Mouse (Mus musculus) adrenal gland, postnatal 25 days (tissue): Measurements from ENCODE around the gene Trim2. TPM values are rescaled to one million over a fixed set of nuclear protein-coding genes. Genes with fewer than 3 reads are reported as not detected.

Experiments
- DNase-seq: peaks from one replicate; pipeline ENCODE4 v3.0.0; 2021; ENCODE audit warnings: mixed read lengths
- total RNA-seq: library from RNA; stranded (reverse); gene quantifications from 2 replicates; pipeline ENCODE4 v1.2.3, GENCODE M21; 2021

The Trim2 gene
- total RNA-seq, 1 experiment from 2014 or later, result 83.1 TPM

DNA sequence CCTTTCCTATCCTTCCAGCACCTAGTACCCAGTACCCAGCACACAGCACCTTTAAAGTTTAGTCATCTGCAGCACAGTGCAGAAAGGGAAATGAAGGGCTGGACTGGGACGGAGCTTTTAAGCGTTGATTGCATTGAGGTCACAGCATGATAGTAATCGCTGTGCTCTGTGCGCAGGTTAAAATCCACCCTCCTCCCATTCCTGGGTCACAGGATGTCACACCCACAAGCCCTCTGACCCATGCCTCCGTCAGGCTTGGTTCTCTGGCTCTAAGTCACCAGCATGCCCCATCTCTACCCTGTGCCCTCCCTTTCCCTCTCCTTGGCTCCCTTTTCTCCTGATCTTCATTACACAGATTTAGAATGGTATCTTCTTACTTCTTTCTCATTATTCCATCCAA is 20.4 kb downstream of the Trim2 start:
- no peak for DNase-seq

DNA sequence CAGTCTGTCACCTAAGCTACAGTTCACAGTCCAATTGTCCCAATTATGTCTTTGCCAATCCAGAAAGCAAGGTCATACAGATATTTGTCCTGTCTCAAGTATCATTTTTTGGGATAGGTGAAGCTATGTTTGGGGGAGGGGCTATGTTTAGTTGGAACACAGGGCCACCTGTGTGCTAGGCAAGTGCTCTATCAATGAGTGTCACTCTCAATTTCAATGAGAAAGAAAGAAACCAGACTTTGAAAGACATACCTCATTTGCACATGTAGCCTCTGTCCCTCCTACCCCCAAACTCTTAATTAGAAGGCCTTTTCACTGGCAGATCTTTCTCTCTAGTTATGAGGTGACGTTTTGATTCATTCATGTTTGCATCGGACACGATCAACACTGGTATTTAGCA is 21.9 kb downstream of the Trim2 start:
- no peak for DNase-seq

DNA sequence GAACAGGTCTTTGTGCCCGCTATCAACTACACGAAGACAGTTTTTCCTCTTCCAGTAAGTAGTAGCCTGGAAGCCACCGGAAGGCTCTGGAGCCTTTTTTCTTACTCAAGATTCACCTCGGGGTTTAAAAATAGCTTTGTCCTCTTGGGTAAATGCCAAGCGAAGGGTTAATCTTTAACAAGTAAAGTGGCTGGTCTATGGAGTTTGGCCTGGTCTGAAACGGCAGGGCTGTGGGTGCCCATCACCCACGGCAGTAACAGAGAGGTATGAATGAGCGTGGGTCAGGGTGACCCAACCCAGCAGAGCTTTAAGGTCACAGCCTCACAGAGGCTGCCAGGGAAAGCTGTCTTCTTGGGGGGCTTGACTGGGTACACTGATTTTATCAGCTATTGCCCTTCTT is 23.2 kb downstream of the Trim2 start:
- no peak for DNase-seq

DNA sequence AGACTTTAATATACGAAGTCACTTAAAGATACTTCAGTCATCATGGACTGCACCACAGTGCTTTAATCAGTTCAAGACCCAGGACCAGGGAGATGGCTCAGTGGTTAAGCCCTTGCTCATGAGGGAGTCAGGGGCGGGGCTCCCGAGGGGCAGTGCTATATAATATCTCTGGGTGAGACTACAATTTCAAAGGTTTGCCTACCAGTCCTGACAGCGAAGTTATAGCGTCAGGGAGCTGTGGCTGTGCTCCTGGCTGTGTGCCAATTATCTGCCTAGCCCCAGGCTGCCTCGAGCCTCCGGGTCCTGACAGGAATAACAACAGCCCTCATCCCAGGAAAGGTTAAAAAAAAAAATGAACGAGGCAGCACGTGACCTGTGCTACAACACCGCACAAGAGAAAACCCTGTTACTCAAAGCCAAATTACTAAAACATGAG is 24.7 kb downstream of the Trim2 start:
- no peak for DNase-seq

DNA sequence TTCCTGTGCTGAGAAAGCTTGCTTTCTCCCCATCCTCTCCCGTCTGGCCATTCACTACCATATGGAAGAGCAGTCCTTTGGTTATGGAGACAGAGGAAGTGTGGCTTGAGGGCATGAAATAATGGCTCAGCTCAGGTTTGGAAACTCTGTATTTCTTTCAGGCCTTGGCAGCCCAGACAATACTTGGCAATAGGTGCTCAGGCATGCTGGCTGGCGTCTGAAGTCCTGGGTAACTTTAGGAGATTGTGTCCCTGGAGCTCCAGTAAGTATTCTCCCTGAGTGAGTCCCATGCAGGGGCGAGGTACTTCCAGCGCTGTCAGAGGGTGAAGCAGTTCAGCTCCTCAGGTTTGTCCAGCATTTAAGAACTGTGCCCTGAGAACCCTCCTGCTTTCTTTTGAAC is 27.9 kb downstream of the Trim2 start:
- DNase-seq, result no peak

DNA sequence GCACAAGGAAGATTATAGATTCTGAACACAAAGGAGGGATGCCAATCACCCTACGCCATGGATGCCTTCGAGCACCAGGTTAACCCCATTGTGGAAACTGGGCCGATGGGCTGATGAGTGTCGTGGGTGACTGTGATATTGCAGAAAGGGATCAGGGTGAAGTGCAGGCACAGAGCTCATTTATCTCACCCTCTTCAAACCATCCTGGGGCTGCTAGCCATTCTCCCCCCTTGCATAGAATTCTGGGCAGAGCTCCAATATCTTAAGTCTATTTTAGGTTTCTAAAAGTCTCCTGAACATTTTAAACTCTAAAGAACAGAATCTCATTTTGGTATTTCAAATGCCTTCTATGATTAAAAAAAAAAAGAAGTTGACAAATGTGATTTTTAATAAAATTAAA is 31.6 kb downstream of the Trim2 start:
- no peak for DNase-seq

DNA sequence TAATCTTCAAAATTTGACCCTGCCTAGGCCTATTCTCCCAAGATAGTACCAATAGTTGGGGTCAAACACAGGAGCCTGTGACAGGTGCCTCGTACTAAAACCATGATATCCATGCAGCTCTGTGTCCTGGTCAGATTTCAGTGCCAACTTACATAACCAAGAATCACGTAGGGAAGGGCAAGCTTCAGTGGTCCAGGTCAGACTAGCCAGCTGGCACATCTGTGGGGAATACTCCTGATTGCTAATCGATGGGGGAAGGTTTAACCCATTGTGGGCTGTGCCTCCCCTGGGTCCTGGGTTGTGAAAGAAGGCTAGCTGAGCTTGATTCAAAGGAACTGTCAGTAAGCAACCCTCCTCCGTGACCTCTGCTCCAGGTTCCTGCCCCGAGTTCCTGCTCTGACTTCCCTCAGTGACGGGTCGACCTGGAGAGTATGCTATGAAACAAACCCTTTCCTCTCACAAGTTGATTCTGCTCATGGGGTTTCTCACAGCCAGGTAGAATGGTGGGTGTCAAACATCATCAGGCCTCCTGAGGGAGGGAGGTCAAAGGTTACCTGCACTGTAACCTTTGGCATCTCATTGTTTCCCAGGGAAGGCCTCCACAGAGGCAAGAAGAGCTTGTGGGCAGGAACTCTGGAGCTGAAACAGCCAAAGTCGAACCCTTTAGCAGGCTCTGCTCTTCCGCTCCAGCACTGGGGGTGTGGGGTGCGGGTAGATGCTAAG is 34.2 kb downstream of the Trim2 start:
- DNase-seq, result no peak

DNA sequence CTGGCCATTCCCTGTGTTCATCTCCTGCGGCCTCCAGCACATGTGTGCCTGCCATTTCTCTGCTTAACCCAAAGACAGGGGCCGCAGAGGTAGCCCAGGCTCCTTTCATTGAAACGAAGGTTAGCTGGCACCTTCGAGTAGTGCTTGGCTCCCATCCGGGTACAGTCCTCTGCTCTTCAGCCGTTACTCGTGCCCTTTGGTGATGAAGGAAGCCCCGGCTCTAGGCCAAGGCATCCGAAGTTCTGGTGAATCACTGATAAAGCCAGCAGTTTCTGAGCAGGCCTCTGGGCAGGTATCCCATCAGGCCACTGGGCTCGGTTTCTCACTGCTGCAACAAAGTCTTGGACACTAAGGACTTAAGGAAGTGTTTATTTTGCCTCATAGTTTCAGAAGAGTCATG is 34.9 kb downstream of the Trim2 start:
- DNase-seq, result no peak

DNA sequence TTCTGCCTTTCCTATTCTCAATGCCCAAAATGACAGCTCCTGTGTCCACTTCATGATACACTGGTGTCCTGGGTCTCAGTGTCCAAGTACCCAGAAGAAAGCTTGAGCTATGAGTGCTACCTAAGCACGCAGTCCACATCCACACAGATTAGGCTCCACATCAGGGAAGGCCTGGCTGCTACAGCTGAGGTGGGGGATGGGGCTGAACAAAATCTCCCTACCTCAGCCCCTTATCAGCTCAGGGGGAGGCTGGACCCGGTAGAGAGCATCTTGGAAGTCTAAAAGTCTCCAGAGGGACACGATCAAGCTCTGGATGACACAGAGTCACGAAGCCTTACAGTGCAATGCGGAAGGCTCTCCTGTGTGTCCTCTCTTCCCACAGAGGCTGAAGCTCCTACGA is 35.6 kb downstream of the Trim2 start:
- no peak for DNase-seq

DNA sequence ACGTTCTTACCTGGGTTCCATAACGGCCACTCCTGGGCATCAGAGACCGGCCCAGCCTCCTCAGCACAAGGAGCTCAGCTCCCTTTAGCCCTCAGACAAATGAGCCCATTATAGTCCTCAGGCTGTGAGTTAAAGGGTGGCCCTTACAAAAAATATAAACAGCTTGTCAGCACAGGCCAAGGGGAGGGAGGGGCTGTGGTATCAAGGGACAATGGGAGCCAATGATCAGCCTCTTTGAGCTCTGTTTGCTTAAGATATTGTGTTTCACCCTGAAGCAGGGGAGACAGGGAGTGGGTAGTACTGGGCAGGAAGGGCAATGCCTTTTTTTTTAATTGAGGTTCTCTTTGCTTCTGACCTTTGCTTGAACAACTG is 36.1 kb downstream of the Trim2 start:
- DNase-seq, result no peak

DNA sequence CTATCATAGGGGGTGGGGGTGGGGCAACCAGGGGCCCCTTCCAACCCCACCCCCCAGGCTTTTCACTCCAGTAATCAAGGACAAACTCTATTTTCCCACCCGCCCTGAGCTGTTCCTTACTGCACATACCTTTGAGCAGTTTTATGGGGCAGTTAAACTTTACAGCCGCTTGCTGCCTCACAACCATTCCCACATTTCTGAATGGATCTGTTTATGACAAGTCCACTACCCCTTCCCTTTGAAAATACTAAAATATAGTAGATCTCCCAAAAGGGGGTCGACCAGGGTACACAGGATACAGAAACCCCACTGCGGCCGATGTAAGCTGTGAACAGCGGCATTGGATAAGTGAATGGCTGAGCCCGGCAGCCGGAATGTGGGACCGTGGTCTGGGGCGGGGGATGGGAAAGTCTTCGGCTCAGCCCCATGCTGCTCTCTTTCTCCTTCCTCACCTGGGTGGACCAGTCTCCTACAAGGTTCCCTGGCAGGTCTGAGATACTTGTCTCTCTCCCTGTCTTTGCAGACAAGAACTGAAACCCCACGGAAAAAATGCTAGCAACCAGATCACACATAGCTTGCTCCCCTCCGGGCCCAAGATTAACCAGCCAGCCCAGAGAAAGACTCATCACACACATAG is 36.6 kb downstream of the Trim2 start:
- DNase-seq, result no peak

DNA sequence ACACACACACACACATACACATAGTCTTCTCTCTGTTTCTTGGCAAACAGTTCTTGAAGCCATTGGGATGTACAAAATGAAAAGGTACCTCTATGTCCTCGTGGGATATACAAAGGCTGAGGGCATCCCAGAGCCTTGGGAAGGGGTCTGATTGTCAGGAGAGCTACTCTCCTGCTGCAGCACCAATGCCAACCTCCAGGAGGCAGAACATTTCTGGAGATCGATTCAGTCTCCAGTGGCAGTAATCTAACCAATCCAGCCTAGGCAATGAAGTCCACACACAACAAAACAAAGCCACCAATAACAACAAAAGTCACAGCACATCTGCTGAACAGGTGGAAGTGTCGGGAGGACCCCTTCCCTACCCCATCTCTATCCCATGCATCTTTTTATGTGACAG is 38.2 kb downstream of the Trim2 start:
- no peak for DNase-seq

DNA sequence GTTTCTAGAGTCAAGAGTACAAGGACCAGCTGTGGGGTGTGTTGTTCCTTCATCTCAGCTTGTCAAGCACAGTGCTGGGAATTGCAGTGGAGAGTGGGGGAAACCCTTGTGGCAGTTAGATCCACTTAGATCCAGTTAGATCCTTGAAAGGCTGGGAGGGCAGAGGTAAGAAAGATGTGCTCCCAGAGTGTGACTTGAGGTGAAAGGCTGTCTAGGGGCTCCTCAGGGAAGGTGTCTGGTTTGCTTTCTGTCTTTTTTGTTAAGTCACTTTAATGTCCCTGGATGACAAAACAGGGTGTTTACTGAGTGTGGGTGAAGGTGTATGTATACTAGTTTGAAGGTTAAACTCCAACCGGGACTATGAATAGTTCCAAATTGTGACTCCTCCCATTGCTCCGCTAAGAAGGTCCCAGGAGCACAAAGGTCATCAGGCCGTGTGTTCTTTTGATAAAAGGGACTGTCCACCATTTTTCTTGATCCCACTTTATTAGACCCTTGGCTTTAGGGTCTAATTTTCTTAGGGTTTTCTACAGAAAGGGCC is 40.2 kb downstream of the Trim2 start:
- no peak for DNase-seq

DNA sequence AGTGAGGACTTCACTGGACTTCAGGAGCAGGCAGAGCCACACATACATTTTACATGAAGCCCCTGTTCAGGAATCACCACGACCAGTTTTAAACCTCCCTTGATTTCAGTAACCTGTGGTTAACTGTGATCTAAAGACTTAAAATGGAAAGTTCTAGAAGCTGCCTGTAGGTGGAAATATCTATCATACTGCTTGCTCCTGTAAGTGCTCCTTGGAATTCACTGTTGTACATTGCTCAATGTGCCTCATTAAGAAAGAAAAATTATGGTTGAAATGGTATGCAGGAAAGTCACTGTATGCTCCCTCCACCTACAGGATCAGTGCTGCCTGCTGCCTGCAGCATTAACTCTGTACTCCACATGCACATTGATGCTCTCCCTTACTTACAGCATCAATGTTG is 41.6 kb downstream of the Trim2 start:
- no peak for DNase-seq

DNA sequence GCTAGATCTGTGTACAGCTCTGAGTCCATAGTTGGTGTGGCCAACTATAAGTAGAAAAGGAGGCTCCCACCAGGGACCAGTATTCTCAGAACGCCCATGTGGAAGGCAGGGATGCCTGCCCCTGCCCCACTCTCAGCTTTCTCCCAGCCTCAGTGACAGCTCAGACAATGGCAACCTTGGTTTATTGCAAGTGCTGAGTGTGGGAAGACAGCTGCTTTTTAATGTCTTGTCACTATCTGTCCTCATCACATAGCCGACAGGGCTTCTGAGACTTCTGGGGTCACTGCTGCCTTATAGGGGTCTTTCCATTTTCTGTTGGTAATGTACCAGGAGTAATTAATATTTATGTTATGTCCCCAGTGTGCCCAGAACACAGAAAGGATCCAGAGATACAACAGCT is 42.3 kb downstream of the Trim2 start:
- no peak for DNase-seq

DNA sequence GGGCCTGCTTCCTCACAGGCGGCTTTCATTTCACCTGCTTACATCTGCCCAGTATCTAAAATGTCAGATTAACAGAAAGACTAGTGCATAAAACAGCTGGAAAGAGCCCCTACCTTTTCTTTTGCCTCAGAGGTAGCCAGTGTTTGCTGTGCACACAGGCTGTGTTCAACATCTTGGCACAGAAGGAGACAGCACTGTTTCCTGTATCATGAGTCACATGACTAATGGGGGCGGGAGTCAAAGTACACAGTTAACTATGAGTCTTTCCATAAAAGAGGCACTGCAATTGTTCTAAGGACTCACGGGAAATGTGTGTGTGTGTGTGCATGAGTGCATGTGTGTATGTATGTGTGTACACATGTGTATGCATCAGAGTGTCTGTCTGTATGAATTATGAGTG is 43.9 kb downstream of the Trim2 start:
- no peak for DNase-seq

DNA sequence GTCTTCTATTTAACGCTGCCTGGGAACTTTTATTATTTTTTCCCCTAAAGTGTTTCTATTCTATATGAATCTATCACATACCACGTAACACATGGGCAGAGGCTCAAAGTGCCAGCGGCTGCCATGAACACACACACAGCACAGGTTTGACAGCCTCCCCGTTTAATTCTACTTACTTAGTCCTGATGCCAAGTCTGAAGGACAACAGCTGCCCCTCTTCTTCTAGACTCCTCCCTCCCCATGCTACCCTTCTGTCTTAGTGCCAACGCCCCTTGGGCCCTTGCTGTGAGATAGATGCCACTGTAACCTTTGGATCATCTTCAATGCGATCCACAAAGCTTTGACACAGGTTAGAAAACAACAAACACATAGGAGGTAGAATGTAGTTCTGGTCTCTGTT is 44.8 kb downstream of the Trim2 start:
- no peak for DNase-seq

DNA sequence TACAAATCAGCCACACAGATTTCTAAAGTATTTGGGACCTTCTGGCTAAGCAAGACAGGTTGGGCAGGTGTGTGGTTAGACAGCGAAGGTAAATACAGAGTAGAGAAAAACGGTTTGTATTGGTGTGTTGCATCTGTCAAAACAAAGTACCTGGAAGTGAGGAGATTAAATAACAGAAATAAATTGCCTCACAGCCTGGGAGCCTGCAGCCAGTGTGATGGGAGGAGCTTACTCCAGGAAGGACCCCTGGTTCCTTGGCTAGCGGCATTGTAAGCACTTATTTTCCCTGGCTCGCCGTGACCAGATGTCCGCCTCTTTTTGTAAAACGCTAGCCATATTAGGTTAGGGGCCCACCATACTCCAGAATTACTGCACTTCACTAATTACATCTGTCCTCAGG is 45.8 kb downstream of the Trim2 start:
- no peak for DNase-seq

DNA sequence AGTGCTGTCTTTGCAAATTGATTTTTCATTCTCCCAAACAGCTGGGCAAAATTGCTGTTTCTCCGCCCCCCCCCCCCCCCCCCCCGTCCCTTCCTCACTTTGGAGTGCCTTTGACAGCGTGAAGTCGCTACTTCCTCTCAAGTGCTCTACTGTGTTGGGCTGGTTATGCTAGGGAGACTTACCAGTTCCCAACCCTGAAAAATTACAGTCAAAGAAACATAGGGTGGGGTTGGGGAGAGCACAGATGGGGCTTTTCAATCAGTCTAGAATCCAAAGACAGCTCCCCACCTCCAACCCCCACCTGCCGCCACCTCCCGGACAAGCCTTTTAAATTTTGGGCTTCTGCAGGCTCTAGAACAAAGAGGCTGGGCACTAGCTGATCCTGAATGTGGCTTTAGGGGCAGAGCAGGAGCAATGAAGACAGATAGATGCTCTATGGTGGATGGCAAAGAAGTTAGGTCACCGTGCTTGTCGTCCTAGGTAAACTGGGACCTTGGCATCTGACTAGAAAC is 46.6 kb downstream of the Trim2 start:
- no peak for DNase-seq

DNA sequence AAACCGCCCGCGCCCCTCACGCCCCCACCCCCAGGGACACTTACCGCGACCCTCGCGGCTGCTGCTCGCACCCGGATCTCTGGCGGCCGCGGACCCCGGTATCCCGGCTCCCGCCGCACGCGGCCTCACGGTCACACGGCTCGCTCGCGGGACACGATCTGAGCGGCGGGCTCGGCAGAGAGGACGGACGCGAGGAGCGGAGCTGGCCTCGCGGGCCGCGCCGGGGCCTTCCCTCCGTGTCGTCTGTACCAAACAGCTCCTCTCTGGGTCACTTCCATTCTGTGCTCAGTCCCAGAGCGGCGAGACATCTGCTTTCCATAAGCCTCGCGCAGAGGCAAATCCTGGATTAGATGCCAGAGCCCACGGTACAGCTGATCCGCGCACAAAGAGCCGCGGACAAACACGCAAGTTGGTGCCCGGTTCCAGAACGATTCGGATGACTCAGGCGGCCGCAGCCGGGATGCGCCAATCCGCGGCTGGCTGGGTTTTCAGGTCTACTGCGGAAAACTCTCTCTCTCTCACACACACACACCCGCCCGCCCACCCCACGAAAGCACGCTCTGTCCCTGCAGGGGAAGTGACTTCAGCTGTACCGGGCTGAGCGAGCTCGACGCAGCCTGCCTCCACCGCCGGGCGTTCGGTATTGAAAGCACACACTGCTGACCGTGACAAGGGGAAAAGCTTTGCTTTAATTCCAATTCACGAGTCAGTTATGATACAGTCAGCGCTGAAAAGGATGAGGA is 47.2 kb downstream of the Trim2 start:
- DNase-seq, result peak; percentile 81

DNA sequence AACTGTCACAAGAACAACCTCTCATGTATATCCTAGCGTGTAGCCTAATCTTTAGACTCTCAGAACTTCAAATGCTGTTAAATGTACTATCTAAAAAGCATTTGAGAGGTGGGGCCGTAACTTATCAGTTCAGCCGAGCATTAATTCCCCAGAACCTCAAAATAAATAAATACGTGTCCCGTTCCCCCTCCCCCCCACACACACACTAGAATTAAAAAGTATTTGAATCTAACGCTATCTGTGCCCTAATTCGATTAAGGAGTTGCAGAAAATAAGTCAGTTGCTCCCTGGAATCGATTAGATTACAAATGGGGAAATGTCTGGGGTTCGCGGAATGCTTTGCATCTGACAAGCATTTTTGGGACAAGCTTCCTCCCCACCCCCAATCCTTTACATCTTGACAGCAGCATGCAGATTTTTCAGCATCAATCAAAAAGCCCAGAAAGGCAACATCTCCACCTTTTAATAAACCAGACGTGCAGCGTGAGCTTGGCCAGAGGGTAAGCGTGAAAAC is 48.1 kb downstream of the Trim2 start:
- DNase-seq, result no peak

DNA sequence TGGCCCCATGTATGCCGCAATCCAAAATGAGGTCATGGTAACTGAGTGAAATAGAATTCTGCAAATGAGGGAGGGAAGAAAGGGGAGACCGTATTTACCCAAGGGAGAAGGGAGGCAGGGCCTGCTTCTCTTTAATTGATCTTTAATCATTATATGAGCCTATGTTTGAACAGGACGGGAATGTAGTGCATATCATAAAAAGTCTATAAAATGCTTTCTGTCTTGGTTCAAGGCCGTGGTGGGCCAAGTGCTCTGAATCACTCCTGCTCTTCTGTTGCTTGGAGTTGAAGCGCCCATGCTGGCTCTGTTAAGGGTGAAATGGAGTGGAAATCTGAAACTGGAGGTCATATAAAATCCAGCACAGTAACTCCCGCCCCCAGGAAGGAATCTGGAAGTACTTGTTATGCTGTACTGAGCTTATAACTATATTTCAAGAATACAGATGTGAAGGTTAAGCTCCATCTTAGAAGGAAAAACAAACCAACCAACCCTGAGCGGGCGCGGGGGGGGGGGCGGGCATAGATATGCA is 48.6 kb downstream of the Trim2 start:
- DNase-seq, result no peak

DNA sequence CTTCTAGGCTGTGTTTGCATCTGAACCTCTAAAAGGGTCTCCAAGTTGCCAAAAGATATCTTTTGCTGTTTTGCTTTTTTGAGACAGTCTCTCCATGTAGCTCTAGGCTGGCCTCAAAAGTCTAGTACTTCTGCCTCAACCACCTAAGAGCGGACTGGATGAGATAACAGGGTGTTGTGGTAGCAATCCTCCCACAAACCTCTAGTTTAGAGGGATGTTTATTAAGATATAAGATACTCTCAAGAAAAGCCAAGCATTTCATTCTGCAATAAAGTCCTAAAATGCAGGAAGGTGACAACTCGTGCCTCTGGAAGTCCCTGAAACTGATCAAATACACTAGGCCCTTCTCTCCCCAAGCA is 52.2 kb downstream of the Trim2 start:
- no peak for DNase-seq
